Mouse (Mus musculus): ENCODE data around the gene Cnppd1. TPM values are rescaled to one million over a fixed set of nuclear protein-coding genes. Genes with fewer than 3 reads are reported as not detected.
A peak's percentile ranks its signal among the peaks of the same experiment; 100 is the strongest.

Gene Cnppd1
- 45.8 and 53.7 TPM in 2 replicates for polyA plus RNA-seq (2012; rRNA removed)

DNA sequence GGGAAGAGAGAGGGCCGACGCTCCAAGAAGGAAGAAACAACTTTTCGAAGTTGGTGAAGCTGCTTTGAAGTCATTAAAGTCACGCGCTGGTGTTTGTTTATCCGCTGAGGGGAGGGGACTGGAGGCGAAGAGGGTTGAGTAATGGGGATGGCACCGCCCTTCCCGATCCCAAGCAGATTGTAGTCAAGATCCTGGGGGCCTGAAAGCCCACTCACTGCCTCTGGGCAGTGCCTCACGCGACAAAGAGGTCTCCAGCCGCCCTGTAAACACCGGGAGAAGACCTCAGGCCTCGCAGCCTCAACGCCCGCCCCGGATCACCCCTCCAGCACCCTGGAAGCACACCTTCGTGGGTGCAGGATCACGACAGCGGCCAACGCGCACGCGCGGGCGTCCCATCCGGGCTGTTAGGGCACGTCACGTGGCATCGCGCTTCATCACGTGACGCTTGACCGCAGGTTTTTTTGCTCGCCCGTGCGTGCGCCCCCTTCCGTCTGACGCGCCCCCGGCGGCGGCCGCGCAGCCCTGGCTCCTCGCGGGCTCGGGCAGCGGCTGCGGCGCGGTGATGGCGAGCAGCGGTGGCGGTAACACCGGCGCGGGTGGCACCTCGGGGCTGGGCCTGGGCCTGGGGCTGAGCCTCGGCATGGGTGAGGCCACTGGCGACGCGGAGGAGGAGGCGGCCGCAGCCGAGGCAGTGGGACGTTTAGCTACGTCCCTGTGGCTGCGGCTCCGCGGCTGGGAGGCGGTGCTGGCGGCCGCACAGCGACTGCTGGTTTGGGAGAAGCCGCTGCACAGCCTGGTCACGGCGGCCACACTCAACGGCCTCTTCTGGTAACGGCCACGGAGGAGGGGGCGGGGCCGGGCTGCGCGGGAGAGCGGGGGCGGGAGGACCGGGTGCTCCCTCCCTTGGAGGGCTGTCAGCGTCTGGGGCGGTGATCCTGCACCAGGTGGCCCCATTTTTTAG lies at the start of gene Cnppd1, which contains the start of gene Retreg2:
Gene Cnppd1, minus strand, starts transcription at position 411 of the 961 bp plus-strand sequence.
Gene Retreg2, plus strand, starts transcription at position 478 of the 961 bp plus-strand sequence.
- WGBS, result under 1% methylated on average over 91 of the region's 91 CpGs
- peak; percentile 82 for DNase-seq (ENCODE audit: low read depth, low spot score)

DNA sequence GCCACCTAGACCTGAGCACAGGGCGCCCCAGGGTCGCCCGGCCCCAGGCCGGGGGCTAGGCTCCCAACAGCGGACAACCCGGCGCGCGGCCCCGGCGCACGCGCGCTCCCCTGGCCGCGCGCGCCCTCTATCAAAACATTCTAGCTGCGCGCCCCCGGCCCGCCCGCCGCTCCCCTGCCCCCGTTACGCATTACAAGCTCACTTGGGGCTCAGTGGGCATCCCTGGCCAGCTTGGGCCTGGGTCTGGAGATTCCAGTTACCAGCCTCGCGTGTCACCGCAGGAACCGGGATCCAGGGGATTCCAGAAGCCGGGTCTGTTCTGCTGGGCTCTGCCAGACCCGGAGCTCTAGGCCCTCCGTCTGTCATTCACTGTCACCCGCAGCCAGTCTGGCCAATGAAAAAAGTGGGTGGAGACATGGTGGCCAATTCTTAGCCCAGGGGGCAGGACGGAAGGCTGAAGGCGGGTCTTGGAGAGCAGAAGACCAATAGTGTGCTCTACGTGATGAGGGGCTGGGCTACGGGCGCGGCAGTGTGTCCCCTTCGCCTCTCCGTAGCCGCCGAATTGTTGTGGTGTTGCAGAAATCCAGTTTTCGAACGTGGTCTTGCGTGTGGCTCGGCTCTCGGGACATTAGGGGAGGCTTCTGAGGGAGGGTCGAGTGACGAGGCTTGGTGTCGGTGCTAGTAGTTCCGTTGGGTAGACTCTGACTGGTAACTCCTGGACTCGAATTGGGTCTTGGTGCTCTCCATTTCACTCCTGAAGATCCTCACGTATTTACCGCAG lies 49.3 kb upstream of the Cnppd1 start, which contains the start of the genes Ankzf1 and Atg9a:
Gene Ankzf1, plus strand, starts transcription at position 530 of the 781 bp plus-strand sequence.
Gene Atg9a, minus strand, starts transcription at position 575 of the 781 bp plus-strand sequence.
- under 1% methylated on average over 54 of the region's 56 CpGs for WGBS

DNA sequence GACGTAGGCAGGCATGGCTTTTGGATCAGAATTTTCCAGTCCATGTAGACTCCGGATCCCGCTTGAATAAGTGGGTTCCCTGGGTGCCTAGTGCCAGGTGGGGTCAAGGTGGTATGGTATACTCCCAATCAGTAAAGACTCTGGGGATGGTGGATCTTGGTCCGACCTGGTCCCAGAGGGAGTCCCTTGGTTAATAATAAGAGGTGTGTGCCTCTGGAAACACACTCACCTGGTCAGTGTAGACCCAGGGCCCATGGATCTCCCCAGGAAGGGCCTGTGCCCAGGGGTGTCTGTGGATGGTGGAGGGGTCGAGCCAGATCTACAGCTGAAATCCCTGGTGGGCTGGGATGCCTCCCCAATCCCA lies 48.7 kb upstream of the Cnppd1 start:
- DNase-seq (ENCODE audit: low read depth, low spot score), result no peak
- WGBS, result 38% methylated on average over 5 of the region's 5 CpGs

More for the DNA sequence above, 49.3 kb upstream of the Cnppd1 start, which contains the start of the genes Ankzf1 and Atg9a:
- DNase-seq (ENCODE audit: low read depth, low spot score), result peak; percentile 98

DNA sequence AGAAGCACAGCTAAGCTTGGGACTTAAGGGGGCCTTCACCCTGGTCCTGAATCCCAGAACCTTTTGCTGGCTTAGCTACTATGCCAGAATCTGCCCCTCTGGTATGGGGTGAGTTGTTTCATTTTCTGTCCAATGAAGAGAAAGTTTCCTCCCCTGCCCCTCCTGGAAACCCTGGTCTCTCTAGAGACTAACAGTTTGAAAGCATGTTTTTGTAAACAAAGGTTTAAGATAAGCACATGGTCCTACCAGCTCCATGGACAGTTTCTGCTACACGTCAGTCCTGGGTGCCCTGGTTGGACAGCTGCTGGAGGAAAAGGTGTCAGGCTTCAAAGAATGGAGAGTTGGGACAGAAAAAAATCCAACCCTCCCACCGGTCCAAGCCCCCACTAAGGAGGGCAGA lies 48.1 kb upstream of the Cnppd1 start:
- WGBS, result 56% methylated on average over 2 of the region's 2 CpGs
- no peak for DNase-seq (ENCODE audit: low read depth, low spot score)

DNA sequence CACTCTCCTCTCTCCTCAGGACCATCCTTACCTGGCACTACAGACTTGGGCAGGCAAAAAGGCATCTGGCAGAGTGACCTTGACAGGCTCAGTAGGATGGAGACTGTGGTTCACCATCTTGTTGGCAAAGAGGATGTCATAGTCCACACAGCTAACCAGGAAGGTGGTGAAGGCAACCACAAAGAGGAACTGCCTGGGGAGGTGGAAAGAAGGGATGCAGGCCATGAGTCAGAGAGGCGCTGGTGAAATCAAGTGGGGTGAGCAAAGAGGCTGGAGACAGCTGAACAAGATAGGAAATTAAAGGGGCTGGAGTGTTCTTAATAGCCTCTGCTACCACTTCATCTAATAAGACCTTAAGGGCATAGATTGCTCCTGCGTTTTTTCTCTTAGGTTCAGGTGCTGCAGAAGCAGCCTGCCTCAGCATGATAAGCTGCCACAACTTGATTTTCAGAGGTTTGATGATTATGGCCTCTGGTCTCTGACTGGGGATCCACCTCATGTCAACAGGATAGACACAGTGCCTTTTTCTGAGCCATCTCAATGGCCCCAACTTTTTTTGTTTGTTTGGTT lies 45.5 kb upstream of the Cnppd1 start:
- no peak for DNase-seq (ENCODE audit: low read depth, low spot score)
- WGBS, result 92% methylated on average over 2 of the region's 2 CpGs

DNA sequence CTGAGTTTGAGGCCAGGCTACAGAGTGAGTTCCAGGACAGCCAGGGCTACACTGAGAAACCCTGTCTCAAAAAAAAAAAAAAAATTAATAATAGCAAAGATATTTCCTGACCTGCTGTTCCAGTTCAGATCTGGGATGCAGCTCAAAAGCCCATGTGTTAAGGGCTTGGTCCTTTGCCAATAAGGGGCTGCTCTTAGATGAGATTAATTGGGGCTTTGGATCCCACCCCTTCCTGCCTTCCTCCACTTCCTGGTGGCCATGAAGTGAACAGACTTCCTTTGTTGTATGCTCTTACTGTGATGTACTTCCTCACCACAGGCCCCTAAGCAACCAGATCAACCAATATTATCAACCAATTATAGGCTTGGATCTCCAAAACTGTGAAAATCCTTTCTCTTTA lies 44.6 kb upstream of the Cnppd1 start:
- DNase-seq (ENCODE audit: low read depth, low spot score), result no peak

DNA sequence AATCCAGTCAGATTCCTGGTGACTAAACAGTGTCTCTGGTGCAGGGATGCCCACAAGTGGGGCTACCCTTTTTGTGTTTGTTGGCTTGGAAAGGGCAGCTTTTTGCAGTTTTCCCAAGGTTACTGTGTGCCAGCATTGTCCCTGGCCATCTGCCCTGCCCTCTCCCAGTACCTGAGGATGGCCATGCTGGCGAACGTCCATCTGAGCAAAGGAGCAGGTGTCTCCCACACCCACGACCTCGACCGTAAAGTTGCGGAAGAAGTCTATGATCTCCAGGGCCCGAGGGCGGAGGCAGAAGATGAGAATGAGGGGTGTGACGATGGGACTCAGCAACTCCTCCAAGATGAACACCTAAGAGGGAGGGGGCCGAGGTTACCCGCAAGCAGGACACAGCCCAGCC lies 43.0 kb upstream of the Cnppd1 start:
- DNase-seq (ENCODE audit: low read depth, low spot score), result no peak
- 41% methylated on average over 11 of the region's 11 CpGs for WGBS

DNA sequence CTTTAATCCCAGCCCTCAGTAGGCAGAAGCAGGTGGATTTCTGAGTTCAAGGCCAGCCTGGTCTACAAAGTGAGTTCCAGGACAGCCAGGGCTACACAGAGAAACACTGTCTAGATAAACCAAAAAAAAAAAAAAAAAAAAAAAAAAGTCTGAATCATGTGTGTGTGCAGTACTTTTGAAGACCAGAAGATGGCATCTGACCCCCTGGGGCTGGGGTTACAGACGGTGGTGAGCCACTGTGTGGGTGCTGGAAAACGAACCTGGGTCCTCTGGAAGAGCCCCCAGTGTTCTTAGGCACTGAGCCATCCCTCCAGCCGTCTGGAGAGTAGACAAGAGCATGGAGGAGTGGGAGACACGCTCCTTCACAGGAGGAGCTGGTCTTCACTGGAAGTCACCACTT lies 39.6 kb upstream of the Cnppd1 start:
- DNase-seq (ENCODE audit: low read depth, low spot score), result no peak
- WGBS, result 73% methylated on average over 4 of the region's 4 CpGs

DNA sequence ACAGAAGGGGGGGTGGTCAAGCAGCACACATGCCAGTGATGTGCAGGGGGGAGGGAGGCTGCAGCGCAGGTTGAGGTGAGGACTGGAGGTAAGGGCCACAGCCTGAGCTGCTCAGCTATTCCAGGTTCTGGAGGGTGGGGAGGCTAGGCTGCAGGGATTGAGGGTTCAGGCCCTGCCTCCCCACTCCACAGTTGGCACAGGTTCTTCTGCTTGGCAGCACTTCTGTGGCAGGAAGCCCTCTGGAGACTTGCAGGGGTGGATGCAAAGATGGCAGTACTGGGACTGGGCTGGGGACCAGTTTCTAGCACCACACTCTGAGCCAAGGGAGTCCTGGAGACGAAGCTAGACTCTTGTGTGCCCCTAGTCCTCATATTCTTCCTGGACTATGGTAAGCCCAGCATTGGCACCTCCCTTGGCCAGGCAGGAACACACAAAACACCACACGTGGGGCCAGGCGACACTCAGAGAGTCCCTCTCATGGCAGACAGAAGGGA lies 38.9 kb upstream of the Cnppd1 start:
- whole genome bisulfite sequencing, result 83% methylated on average over 4 of the region's 4 CpGs
- no peak for DNase-seq (ENCODE audit: low read depth, low spot score)

DNA sequence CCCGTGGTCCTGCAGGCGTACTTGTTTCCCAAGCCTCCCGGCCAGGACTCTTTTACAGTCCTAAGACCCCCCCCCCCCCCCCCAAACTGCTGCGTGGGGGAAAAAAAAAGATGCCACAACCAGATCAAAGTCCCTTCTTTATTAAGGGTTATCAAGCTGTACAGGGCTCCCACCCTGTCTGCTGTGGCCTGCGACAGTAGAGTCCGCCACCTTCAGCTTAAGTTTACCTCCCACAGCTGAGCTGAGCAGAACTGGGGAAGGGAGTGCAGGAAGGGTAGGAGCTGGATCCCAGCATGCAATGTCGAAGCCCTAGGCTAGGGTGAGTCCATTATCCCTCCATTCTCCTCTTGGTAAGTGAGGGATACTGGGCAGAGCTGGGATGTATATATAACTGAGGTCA lies 38.2 kb upstream of the Cnppd1 start:
- DNase-seq (ENCODE audit: low read depth, low spot score), result no peak
- WGBS, result 12% methylated on average over 7 of the region's 7 CpGs

DNA sequence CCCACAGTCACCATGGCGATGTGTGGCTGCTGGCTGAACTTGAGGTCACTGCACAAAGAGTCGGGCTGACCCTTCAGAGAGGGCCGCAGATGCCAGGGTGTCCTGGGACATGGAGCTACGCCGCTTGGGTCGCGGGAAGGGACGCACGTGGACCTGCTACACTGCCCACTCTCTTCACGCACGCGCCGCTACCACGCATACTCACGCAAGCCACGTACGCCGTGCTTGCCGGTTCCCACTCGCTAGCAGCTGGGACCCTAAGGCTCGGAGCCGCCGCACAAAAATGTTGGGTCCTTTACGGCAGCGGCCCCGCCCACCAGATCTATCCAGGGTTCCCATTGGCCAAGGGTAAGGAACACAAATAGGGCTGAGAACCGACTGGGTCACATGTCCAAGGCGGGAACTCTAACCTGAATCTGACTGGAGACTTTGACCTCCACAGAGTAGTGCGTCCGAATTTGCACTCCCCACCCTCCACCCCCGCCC lies 37.6 kb upstream of the Cnppd1 start, which contains the start of gene Abcb6:
Gene Abcb6, minus strand, starts transcription at position 288 of the 486 bp plus-strand sequence.
- WGBS, result 0% methylated on average over 31 of the region's 31 CpGs
- DNase-seq (ENCODE audit: low read depth, low spot score), result peak; percentile 82

DNA sequence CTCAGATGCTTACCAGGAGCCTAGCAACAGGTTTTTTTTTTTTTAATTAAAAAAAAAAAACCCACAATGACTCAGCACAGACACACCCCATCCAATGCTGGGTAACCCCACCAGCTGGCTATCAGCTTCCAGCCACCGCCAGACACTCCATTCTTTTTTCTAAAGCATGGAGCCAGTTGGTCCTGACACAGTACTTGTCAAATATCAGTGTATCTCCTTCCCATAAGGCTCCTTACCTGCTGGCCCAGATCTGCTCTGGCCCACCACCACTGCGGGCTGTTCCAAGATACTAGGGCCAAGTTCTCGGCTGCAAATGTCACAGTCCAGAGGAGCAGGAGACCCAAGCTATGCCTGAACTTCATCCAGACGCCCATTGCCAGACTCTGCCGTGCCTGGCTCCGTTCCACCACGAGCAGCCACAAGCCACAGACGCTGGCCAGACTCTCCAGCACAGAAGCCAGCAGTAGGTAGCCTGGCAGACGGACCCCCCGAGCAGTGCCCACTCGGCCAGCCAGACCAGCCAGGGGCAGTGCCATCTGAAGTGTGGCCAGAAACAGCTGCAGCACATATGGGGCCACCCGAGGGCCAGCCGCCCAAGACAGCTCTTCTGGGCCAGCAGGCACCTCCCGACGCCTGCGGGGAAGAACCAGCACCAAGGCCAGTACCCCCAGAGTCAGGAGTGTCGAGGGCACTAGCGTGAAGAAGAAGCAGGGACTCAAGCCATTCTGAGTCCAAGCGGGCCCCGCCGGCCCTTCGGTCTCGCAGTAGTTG lies 37.0 kb upstream of the Cnppd1 start:
- 3% methylated on average over 23 of the region's 23 CpGs for WGBS
- DNase-seq (ENCODE audit: low read depth, low spot score), result no peak

DNA sequence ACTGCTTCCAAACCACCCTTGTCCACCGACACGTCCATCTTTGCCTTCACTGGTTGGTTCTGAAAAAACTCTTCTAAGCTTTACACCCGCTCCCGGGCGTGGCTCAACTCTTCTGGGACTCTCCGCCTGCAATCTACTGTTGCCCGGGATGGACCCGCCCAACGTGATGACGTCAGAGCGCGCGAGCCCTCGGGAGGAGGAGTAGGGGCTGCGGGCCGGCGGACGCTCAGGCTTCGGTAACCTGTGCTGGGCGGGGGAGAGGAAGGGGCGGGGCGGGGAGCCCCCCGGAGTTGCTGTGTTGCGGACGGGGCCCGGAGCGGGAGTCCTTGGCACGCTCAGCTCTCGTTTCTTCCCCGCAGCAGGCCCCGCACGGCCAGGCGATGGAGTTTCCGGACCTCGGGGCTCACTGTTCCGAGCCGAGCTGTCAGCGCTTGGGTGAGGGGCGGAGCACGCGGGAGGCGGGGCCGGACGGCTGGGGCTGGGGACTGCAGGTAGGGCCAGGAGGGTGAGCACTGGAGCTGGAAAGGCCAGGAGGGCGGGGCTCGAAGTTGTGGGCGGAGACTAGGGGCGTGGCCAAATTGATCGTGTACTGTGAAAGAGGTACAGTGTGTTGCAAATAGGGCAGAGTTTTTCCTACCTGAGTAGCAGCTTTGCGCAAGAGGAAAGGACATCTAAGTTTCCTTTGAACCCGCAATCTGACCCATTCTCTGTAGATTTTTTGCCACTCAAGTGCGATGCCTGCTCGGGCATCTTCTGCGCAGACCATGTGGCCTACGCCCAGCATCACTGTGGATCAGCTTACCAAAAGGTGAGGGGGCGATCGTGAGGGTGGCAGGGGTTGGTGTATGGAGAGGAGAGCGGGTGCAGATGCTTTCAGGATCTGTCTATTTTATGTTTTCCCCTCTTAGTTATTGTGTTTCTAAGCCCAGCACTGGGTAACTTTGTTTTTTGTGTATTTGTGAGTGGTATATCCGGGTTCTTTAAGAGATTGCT lies 26.3 kb upstream of the Cnppd1 start, which contains the start of gene Zfand2b:
Gene Zfand2b, plus strand, starts transcription at position 175 of the 993 bp plus-strand sequence.
- peak; percentile 95 for DNase-seq (ENCODE audit: low read depth, low spot score)
- 1% methylated on average over 58 of the region's 59 CpGs for WGBS

DNA sequence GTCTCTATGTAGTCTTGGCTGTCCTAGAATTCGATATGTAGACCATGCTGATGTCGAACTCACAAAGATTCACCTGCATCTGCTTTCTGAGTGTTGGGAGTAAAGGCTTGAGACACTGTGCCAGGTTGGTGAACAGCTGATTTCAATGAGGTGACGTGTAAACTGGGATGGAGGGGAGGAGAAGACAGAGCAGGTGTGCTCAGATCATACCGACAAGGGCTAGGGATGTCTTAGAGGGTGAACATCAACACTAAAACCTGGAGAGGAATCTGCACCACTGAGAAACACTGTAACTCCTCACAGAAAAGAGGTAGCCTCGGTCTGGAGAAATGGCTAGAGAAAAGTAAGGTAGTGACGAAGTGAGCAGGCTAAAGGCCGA lies 25.6 kb upstream of the Cnppd1 start:
- DNase-seq (ENCODE audit: low read depth, low spot score), result no peak
- 3% methylated on average over 7 of the region's 7 CpGs for WGBS

DNA sequence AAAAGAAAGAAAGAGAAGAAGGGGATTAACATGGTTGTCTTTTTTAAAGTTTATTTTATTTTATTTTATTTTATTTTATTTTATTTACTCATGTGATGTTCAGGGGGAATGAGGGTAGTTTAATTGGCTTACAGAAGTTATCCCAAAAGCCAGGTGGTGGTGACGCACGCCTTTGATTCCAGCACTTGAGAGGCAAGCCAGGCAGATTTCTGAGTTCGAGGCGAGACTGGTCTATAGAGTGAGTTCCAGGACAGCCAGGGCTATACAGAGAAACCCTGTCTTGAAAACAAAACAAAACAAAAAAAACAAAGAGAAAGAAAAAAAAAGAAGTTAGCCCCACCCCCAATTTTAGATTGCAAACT lies 17.7 kb upstream of the Cnppd1 start:
- 87% methylated on average over 4 of the region's 4 CpGs for WGBS
- no peak for DNase-seq (ENCODE audit: low read depth, low spot score)

DNA sequence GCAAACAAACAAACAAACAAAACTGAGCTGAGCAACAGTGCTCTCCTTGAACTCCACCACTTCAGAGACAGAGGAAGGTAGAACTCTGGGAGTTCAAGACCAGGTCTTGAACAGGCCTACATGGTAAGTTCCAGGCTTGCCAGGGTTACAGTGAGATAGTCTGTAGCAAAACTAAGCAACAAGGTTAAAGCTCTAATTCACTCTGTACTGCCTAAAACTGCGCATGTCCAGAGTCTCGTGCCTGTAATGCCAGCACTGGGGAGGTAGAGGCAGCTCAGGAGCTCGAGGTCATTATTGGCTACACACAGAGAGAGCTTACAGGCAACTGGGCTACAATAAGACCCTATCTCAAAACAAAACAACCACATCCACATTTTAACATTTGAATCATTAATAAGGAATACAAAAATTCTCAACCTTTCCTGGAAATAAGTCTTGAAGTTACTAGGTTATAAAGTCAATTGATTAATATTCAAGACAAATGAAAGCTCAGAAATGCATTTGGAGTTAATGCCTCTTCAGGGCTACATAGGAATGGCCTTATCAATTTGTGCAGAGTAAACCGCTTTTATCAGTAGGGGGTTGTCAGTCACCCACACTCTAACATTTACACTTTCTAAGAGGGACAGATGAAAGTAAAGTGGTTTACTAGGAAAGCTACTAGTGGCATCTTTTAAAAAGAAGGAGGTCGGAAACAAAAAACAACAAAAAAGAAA lies 17.2 kb upstream of the Cnppd1 start:
- 74% methylated on average over 5 of the region's 5 CpGs for WGBS
- no peak for DNase-seq (ENCODE audit: low read depth, low spot score)

DNA sequence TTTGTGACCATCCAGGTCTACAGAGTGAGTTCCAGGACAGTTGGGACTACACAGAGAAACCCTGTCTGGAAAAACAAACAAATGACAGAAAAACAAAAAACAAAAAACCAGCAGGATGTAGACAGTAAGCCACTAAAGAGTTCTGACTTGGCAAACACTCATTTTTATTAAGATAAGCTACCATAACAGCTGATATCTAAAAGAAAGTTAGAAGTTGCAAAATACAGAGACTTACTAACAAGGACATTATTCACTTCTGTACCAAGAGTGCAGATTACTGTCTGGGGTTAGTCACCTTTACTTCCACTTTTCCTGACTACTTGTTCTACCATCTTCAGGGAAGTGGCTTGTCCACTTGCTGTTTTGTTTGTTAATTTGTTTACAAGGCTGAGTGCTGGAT lies 16.5 kb upstream of the Cnppd1 start:
- DNase-seq (ENCODE audit: low read depth, low spot score), result no peak

All from large intestine, adult 2 months (tissue).